Mouse (Mus musculus): ENCODE results near the gene Usp15. TPM values are rescaled to one million over a fixed set of nuclear protein-coding genes. Genes with fewer than 3 reads are reported as not detected.

Usp15 gene
- total RNA-seq, 1 experiment from 2014 or later: 240 TPM

- peak; percentile 97 to 98 for ATAC-seq (replicated peaks in 1 of 2; ENCODE audit: insufficient read depth in 1 of 2, low FRiP score in 2 of 2, low TSS enrichment in 1 of 2, low read depth in 1 of 2, poor library complexity in 2 of 2, severe bottlenecking in 2 of 2)
These were observed 120.4 kb downstream of the Usp15 start, which contains the start of gene Mon2 for GRCm38 (mm10) chr10:123076245-123077023. TSS of gene Mon2 (minus strand) at chr10:123076505.

- ATAC-seq (replicated peaks in 1 of 2; ENCODE audit: insufficient read depth in 1 of 2, low FRiP score in 2 of 2, low TSS enrichment in 1 of 2, low read depth in 1 of 2, poor library complexity in 2 of 2, severe bottlenecking in 2 of 2): 0 out of 4 replicates have a peak, but pooled peaks of 1 of the 2 experiments have one; percentile 5
These were observed 121.0 kb downstream of the Usp15 start for GRCm38 (mm10) chr10:123075751-123076242.

- no peak for ATAC-seq (replicated peaks in 1 of 2; ENCODE audit: insufficient read depth in 1 of 2, low FRiP score in 2 of 2, low TSS enrichment in 1 of 2, low read depth in 1 of 2, poor library complexity in 2 of 2, severe bottlenecking in 2 of 2)
These were observed 124.8 kb downstream of the Usp15 start for GRCm38 (mm10) chr10:123071997-123072396.

- no peak for ATAC-seq (replicated peaks in 1 of 2; ENCODE audit: insufficient read depth in 1 of 2, low FRiP score in 2 of 2, low TSS enrichment in 1 of 2, low read depth in 1 of 2, poor library complexity in 2 of 2, severe bottlenecking in 2 of 2)
These were observed 133.8 kb downstream of the Usp15 start for GRCm38 (mm10) chr10:123063021-123063420.

- ATAC-seq (replicated peaks in 1 of 2; ENCODE audit: insufficient read depth in 1 of 2, low FRiP score in 2 of 2, low TSS enrichment in 1 of 2, low read depth in 1 of 2, poor library complexity in 2 of 2, severe bottlenecking in 2 of 2): no peak
These were observed 136.0 kb downstream of the Usp15 start for GRCm38 (mm10) chr10:123060831-123061230.

GRCm38 (mm10) chr10:123057082-123057481 is 139.7 kb downstream of the Usp15 start:
- ATAC-seq (replicated peaks in 1 of 2; ENCODE audit: insufficient read depth in 1 of 2, low FRiP score in 2 of 2, low TSS enrichment in 1 of 2, low read depth in 1 of 2, poor library complexity in 2 of 2, severe bottlenecking in 2 of 2): no peak

- no peak for ATAC-seq (replicated peaks in 1 of 2; ENCODE audit: insufficient read depth in 1 of 2, low FRiP score in 2 of 2, low TSS enrichment in 1 of 2, low read depth in 1 of 2, poor library complexity in 2 of 2, severe bottlenecking in 2 of 2)
These were observed 140.3 kb downstream of the Usp15 start for GRCm38 (mm10) chr10:123056463-123056862.

- no peak for ATAC-seq (replicated peaks in 1 of 2; ENCODE audit: insufficient read depth in 1 of 2, low FRiP score in 2 of 2, low TSS enrichment in 1 of 2, low read depth in 1 of 2, poor library complexity in 2 of 2, severe bottlenecking in 2 of 2)
These were observed 141.4 kb downstream of the Usp15 start for GRCm38 (mm10) chr10:123055205-123056000.

Other genes starting within 250 kb of the Usp15 start
- 57.0 and 69.5 TPM in 2 replicates for gene Mon2, start 120.5 kb downstream of the Usp15 start, total RNA-seq (2017)
- not detected in 2 replicates for gene Fam19a2, start 67.0 kb upstream of the Usp15 start, total RNA-seq (2017)